Mouse (Mus musculus): Measurements from ENCODE around the gene Ulk4. TPM values are rescaled to one million over a fixed set of nuclear protein-coding genes. Genes with fewer than 3 reads are reported as not detected.
"Not testable (repeated sequence)": the region's sequence is repeated elsewhere in the genome, so short reads cannot be mapped to it uniquely, and the experiment has no call there.

The Ulk4 gene
- total RNA-seq, 2 experiments from 2014 or later, result 2.5 to 2.7 TPM

DNA sequence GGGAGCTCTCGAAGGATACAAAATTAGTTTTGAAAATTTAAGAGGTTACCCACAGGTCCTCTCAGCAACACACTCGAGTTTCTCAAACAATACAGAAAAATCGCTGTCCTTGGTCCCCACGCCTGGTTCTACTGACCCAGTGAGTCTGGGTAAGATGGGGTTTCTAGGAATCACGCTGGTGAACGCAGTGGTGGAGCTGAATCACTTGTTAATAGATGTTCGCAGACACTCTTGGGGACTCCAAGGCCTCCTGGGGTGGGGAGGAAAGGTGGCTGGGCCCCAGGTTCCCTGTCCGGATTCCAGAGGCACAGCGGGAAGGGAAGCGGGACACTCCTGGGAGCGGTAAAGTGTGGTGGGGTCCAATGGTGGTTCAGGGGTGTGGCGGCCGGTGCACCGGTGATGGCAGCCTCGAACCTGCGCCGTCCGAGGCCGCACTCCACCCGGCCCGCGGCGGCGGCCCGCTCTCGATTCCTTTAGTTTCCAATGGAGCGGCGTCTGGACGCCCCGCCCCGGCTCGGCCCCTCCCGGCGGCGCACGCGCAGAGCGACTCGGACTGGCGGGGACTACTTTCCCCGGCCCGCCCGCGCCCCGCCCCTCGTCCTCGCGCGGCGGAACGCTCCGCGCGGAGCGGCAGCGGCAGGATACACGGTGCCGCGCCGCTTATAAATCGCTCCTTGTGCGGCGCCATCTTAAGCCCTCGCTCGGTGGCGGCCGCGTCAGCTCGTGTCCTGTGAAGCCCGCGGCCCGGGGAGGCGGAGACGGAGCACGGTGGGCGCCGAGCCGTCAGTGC, 344.0 kb downstream of the Ulk4 start:
- peak; percentile 99 for DNase-seq

GRCm38 (mm10) chr9:120932371-120932770, 344.6 kb downstream of the Ulk4 start:
- no peak for DNase-seq

- no peak for DNase-seq
These were observed 346.2 kb downstream of the Ulk4 start for GRCm38 (mm10) chr9:120930811-120931210.

DNA sequence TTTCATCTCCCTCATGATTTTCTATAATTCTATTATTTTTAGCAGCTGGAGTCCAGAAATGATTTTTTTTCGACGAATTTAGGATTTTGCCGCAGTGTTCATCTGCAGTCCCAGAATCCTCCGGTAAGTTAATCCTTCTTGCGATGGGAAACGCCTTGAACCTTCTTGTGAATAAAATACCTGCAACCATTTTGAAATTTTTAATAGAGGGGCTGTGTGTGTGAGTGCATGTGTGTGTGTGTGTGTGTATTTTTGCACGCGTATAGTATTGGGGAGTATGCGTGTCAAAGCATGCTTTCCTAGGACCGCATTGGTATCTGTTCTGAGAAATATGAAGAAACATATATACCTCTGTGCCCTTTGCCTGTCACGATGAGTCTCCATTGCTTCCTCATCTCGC, 347.0 kb downstream of the Ulk4 start:
- no peak for DNase-seq

- DNase-seq, result no peak
These were observed 347.9 kb downstream of the Ulk4 start, which contains the start of gene Ctnnb1 for GRCm38 (mm10) chr9:120929081-120929480. Ctnnb1 (plus strand) TSS chr9:120929216.

DNA sequence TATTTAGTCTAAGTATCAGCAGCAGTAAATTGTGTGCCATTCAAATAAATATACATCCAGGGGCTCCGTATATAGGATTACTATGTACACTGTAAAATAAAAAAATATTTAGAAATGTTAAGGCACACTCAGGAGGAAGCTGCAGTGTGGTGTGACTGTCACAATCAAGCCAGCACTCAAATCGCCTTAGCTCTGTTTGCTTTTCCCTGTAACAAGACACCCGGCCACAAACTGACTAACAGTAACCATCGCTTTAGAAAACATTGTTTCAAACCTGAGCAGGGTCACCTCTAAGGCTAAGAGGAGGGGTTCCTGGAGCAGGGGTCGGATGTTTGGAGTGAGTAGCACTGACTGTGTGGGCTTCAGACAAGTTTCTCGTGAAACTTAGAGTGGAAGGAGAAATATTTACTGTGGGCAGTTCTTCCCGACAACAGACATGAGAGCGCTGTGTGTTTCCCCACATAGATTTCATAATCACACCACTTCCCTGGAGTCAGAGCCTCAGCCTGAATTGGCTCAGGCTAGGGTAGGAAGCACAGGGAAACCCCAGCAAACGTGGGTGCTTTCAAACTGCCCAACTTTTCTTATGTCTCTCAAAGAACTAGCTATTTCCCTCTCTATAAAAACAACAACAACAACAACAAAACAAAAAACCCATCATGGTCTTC, 349.9 kb downstream of the Ulk4 start:
- no peak for DNase-seq

DNA sequence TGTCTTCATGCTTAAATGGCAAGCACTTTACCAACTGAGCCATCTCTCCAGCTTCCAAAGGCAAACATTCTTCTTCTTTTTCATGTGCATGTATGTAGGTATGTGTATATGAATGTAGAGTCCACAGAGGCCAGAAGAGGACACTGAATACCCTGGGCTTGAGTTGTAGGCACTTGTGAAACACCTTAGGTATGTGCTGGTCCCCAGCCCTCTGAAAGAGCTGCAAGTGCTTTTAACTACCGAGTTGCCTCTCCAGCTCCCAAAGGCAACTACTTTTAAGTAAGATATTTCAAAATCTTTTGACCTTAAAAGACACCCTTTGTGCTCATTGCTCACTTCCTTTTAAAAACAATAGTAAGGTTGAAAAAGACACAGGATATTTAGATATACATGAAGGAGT, 350.9 kb downstream of the Ulk4 start:
- no peak for DNase-seq

DNA sequence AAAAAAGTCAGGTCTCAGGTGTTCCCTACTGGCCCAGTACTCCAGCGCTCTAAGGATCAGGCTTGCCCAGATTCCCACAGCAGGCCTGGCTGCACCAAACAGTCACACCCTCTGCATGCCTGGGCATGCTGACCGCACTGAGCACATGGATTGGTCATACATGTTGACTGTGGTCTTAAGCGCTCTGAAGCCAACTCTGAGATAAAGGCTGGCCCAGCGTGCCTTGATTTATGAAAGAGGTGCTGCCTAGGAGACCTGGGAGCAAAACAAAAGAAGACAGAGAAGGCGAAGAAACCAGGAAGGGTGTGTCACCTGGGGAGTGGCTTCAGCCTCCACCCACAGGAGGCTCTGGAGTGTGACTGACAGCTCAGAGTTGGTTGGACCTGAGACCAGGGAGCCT, 357.9 kb downstream of the Ulk4 start:
- no peak for DNase-seq

GRCm38 (mm10) chr9:120918642-120919041, 358.4 kb downstream of the Ulk4 start:
- DNase-seq, result peak; percentile 40

- peak; percentile 33 for DNase-seq
These were observed 358.8 kb downstream of the Ulk4 start for GRCm38 (mm10) chr9:120918211-120918610.

- DNase-seq, result not testable (repeated sequence)
These were observed 359.4 kb downstream of the Ulk4 start for GRCm38 (mm10) chr9:120917619-120918018.

DNA sequence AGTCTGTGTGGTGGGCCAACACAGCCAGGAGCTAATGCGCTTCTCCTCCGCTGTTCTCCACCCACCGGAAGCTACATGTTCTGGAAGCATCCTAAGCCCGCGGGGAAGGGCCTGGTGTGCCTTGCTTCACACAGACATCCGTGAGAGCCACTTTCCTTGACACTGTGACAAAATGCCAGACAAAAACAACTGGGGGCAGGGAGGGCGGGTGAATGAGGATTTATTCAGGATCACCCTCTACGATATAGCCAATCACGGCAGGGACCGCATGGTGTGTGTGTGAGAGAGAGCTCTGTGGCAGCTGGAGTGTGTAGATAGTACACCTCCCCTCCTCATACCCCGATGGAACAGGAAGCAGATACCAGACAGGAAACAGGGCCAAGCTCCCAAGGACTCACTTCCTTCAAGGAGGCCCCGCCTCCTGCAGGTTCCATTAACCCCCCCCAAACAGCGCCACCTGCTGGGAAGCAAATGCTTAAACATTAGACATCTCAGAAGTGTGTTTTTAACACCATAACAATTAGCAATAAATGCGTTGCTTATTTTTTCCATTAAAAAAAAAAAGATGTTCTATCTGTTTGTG, 362.0 kb downstream of the Ulk4 start:
- DNase-seq, result peak; percentile 54

DNA sequence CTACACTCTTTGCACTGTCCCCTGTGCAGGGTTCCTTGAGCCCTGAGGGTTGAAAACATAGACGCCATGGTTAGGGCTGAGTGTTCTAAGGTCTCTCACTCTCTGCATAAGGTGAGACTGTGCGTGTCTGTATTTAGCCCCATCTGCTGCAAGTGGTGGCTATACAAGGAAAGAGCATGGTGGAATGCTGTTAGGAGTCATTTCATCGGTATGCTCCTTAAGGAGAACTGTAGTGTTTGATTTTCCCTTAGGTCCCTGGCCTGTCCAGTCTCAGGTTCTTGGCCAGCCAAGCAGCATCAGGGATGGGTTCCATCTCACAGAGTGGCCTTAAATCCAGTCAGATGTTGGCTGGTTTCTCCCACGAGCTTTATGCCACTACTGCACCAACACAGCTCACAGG, 362.6 kb downstream of the Ulk4 start:
- no peak for DNase-seq

DNA sequence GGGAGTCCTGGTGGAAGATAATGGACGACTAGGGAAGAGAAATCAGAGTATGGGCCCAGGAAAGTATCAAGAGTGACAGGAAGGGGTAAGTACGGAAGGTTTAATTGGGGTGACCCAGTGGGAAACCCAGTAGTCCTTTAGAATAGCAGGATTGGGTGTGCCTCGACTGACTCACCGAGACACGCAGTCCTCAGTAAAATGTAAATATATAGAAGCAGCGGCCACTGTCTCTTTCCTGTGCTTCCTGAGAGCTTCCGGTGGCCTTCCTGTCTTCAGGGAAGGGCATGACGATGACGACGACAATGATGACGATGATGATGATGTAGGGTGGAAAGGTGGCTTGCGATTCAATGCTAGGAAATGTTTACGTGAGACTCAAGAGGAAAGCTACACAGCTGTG, 363.8 kb downstream of the Ulk4 start:
- no peak for DNase-seq

- DNase-seq, result no peak
These were observed 368.5 kb downstream of the Ulk4 start for GRCm38 (mm10) chr9:120908461-120908860.

Small RNA genes lying within 50 kb of the gene (microRNA-seq; reads per million reads assigned to microRNA genes)
- 0 to 0.35 reads per million in 2 experiments for gene Mir7090

Other genes starting within 250 kb of the Ulk4 start
- gene Trak1, start 20.3 kb upstream of the Ulk4 start, total RNA-seq (2021), result 100 to 1,000 TPM; 288 to 301 TPM
- gene Cck, start 218.5 kb upstream of the Ulk4 start, total RNA-seq (2021), result under 1 TPM in 1 of 2 experiments, not detected in 1; 0.64 TPM

Data from heart, postnatal 4 days (tissue).